Mouse (Mus musculus): ENCODE data around the gene Shc3.

Gene Shc3

DNA sequence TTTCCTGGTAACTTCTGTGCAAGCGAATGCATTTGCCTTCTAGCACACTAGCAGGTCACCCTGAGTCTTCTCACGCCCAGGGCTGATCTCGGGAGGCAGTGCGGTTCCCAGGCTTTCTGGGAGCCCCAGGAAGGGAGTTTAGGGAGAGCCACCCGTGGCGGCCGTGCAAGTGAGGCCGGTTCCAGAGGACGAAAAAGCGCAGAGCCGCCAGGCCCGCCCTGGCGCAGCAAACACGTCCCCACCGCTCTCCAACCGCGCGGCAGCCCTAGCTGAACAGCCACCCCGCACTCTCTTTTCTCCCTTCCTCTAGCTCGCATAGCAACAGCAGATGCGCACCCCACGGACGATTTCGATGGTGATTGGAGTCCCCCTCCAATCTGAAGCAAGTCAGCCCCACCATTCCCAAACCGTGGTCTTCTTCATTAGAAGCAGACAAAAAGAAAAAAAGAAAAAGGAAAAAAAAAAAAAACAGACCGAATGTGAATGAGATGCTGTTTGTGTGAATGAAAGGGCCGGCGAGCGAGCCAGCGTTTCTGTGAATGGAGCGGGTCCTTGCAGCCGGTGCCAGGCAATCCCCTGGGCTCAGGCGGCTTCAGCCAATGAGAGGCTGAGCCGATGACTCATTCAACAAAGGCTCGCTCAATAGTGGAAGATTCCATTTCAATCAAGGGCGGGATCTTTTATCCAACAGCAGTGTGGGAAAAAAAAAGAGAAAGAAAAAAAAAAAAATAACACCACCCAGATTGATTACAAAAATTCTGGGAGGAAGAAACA lies at the start of gene Shc3:
Gene Shc3 (minus strand): TSS at position 509 of the 774 bp plus-strand sequence.
- peak; percentile 75 for DNase-seq

DNA sequence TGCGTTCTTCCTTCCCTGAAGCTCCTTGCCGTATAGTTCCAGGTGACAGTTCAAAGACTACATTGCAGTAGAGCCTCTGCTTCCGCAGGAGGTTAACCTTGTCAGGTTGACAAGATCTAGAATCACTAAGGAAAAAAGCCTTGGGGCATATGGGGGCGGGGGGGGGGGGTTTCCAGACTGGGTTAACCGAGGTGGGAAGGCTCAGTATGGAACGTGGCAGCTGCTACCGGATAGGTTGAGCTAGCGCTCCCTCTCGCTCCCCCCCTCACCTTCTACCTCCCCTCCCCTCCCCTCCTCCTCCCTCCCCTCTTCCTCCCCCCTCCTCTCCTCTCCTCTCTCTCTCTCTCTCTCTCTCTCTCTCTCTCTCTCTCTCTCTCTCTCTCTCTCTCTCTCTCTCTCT lies 49.4 kb upstream of the Shc3 start:
- no peak for DNase-seq

DNA sequence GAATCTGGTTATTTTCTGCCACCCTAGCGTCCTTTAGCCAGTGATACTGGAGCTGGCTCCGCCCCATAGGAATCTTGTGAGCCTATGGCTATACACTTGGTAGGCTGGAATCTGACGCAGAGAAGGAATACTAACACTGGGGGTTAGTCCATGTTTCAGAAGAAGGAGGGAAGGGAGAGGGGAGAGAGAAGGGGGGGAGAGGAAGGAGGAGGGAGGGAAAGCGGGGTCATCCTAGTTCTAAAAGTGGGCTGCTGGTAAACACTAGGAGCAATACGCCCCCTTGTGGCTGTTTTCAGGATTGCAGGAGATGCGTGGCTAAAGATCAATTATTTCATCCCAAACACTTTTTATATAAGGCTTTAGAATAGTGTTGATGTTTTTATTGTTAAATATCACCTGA lies 48.6 kb upstream of the Shc3 start:
- peak; percentile 59 for DNase-seq

DNA sequence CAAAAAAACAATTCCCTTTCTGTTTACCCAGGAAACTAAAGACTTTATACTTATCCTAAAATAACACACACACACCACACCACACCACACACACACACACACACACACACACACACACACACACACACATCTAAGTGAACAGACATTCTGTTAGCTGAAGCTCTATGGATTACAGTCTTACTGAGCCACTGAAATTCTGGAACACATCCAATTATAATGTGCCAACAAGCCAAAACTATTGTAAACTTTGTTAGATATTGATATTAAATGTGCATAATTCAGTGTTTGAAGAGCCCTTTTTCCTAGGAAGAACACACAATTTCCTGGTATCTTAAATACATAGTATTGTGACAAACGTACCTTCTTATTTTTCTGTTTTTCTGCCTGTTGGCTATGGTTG lies 48.1 kb upstream of the Shc3 start:
- DNase-seq, result no peak

DNA sequence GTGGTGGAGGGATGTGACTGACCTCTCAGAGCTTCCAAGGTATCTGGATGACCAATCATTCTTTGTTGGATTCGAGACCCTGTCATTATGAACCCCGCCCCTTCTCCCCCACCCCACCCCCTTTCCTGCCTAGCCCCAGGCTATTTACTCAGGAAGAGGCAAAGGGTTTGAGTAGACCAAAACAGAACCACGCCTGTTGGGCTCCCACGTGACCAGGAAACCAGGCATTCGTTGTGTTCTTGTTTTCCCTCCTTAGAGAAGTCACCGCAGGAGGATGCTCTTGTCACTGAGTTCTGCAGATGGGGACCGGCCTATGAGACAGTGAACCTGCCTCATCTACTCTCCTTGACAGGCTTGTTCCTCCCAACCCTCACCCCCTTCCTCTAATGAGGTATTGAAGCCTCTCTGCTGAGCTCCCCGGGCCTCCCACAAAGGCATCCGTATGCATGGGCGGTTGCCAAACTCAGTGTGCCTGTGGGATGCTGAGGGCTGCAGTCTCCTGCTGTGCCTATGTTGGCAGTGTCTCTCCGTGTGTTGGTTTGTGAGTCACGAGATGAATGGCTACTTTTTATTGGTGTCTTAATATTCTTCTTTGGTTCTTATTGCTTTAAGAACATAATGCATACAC lies 47.3 kb upstream of the Shc3 start:
- no peak for DNase-seq

DNA sequence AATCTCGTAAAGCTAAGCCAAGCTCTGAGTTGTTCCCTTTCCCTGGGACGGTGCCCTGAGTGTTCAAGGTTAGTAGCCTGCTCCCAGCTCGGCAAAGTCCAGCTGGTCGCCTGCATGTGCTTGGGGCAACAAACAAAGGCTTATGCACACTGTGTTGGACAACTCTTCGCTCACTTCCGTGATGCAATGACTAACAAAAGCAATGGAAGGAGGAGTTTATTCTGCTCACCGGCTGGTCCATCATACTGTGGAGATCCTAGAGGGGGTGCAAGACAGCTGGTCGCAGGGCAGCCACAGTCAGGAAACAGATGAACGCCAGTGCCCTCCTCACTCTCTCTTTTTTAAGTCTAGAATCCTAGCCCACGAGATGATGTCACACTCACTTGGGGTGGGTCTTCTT lies 46.6 kb upstream of the Shc3 start:
- no peak for DNase-seq

DNA sequence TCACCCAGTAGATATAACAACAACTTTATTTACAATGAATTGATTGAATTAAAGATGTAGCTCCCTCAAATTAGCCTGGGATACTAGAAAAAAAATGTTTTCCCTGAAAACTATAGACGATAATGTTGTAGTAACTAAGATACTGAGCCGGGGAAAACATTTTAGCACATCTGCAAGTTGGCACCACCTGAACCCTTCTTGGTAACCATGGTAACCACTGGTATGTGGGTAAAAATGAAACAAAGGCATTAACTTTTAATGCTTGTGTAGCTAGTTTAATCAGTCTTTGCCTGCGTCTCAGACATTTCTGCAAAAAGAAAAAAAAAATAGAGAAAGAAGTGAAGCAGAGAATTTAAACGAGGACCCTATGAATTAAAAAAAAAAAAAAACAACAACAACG lies 42.3 kb upstream of the Shc3 start:
- no peak for DNase-seq

DNA sequence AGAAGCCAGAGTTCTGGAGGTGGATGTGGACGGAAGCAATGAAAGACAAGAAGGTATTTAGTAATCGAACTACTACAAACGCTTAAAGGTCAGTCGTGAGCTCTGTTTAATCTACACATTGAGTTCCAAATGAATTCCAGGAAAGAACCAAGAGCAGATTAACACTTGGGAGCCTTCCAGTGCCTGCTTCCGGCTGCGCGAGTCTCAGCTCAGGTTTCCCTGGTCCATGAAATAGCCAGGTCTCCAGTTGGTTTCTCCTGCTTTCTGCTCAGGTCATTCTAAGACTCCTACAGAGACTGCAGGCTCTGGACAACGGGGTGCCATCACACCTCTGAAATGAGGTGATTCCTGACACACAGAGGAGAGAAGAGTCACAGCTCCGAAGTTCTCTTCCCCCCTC lies 41.8 kb upstream of the Shc3 start:
- no peak for DNase-seq

DNA sequence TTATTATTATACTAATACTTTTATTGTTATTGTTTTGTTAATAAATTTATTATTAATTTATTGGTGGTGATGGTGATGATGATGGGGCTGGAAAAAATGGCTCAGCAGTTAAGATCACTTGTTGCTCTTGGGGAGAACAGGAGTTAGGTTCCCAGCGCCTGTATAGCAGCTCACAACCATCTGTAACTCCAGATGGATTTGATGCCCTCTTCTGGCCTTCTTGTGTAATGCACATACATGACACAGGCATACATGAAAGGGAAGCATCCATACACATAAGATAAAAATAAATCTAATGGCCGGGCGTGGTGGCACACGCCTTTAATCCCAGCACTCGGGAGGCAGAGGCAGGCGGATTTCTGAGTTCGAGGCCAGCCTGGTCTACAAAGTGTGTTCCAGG lies 40.0 kb upstream of the Shc3 start:
- no peak for DNase-seq

DNA sequence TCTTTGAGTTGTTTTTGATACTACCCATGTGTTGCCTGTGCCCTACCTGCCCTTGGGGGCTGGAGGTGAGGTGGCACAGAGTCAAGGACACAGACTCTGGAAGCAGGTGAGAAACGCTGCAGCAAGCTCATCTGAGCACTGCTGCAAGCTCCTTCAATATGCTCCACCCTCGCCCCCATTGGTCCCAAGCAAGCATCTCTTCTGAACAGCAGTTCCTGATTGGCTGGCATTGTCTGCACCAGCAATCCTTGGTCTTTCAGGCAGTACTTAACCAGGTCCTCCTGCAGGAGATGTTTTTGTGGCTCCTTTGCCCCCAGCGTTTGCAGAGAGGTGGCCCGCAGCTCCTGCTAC lies 34.6 kb upstream of the Shc3 start:
- DNase-seq, result no peak

DNA sequence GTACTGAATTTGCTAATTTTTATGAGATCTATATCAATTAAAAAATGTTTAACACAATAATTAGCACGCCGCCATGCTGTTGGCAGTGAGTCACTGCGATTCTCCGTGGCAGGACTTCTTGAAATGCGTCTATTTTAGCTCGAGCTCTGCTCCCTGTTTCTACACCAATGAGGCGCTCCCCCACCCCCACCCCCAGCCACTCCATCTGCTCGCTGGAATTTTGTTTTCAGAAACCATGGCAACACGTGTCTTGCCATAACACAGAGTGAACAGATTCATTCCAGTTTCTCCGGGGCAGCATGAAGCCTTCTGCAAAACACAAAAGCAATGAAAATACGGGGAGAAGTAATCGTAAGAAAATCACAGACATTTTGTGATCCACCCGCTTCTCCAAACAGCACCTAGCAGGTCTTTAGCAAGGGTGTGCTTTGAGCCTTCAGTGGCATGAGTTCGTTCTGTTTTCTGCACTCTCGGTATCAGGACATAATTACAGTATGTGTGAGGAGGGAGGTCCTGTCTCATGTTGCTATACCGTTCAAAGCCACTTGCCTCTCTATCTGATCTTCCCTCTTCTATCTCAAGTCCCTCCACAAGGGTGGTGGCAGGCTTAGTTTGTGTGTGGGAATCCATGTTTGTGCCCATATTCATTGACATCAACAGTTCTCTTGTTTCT lies 34.1 kb upstream of the Shc3 start:
- peak; percentile 19 for DNase-seq

DNA sequence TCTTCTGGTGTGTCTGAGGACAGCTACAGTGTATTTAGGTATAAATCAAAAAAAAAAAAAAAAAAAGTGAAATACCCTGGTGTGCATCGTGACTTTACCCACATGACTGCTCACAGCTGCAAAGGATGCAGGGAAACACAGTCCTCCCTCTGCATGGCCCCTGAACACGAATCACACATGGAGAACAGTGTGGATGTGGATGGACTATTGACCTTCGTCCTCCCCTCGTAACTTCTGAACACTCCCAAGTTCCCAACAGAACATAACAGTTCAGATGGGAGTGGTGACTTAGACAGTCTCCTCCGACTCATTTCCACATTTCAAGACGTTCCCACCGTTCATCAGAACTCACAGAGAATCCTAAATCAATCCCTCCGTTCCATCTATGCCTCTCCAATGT lies 33.5 kb upstream of the Shc3 start:
- no peak for DNase-seq

DNA sequence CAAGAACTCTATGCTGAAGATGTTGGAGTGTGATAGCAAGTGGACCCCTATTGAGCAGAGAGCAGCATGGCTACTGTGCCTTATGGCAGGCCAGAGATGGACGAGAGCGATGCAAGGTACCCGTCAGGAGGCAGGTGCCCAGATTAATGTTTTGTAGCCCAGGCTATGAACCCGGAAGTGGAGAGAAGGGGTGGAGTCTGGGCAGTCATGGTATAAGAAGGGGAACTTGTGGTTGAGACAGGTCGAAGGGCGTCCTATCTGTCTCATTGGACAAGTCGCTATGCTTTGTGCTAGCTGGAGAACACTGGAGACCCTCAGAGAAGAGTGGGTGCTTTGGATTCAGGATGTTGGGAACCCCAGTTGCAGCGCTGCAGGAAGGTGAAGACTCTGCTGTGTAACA lies 30.9 kb upstream of the Shc3 start:
- no peak for DNase-seq

DNA sequence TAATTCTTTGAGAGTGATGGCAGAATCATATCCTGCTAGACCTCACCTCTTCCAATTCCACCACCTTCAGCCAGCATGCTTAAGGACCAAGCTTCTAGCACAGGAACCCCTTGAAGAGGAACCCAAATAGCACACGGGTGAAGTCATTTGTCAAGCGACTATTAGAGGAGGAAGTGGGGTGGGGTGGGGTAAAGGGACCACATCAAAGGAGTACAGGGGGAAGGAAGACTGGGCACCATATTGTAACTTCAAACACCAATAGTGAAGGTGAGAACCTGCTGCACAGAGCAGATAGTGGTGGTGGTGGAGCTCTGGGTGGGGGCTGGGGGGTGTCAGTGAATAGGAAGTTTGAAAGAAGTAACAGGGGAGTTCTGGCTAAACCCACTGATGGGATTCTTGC lies 28.8 kb upstream of the Shc3 start:
- no peak for DNase-seq

DNA sequence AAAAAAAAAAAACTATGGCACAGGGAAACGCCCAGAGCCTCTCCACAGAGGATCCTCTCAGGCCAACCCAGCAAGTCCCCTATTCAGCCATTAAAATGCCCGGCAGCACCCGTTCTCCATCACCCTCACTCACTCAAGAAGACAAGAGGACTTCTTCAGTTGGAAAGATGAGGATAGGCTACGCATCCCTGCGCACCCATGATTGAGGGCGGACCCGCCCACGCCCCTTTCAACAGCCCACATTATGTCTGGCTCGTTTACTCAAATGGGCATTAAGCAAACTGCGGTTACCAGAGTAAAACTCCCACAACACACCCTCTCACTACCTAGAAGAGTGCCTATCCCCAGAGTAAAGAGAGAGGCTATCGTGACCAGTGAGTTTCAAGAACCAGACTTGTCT lies 26.2 kb upstream of the Shc3 start:
- DNase-seq, result no peak

DNA sequence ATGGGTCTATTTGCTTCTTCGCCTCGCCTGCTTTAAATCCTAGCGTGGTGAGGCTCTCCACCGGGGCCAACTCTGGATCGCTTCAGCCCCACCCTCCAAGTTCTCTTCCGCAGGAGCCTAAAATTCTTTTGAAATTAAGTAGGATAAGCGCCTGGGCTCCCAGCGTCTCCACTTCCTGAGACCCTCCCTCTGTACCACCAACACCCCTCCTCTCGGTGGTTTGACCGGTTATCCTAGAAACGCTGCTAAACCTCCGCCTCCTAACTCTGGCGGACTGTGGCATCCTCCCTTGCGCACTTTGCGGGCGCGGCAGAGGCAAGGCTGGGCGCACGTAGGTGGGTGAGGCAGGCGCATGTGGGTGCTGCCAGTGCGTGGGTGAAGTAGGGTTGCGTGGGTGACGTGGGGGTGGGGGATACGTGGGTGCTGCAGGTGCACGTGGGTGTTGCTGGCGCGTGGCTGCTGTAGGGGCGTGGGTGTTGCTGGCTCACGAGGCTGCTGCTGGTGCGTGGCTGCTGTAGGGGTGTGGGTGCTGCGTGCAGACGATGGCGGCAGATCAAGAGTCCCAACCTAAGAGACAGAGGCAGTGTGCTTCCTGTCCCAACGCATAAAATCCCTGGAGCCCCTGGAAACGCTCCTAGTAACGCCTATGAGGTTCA lies 25.6 kb upstream of the Shc3 start:
- DNase-seq, result no peak

DNA sequence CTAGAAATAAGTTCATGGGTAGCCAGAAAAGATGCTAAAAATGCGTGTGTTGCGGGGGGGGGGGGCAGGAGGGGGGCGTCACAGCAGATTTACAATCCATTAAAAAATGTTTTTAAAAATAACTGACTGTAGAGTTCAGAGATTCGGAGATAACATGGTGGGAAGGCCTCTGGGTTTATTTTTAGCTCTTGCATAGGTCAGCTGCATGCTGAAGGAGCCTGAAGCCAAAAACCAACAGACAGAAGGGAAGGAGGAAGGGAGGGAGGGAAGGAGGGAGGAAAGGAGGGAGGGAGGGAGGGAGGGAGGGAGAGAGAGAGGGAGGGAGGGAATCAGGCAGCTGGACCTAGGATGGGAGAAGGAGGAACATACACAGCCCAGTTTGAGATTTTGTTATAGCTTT lies 18.8 kb upstream of the Shc3 start:
- DNase-seq, result no peak

DNA sequence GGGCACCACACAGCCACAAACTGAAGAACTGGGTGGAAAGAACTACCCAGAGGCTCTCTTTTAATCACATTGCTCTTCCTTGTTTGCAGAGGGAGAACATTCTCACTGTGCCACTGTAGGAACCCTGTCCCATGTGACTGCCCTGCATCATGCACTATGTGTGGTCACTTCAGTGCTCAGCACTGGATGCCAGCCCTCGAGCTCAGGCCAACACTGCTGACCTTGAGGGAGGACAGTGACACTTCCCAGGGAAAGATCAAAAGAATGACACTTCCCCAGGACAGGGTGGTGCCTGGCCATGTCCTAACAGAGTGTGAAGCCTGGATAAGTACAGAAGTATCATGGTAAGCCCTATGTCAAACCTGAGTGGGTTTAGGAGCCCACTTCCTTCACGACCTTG lies 13.0 kb upstream of the Shc3 start:
- no peak for DNase-seq

DNA sequence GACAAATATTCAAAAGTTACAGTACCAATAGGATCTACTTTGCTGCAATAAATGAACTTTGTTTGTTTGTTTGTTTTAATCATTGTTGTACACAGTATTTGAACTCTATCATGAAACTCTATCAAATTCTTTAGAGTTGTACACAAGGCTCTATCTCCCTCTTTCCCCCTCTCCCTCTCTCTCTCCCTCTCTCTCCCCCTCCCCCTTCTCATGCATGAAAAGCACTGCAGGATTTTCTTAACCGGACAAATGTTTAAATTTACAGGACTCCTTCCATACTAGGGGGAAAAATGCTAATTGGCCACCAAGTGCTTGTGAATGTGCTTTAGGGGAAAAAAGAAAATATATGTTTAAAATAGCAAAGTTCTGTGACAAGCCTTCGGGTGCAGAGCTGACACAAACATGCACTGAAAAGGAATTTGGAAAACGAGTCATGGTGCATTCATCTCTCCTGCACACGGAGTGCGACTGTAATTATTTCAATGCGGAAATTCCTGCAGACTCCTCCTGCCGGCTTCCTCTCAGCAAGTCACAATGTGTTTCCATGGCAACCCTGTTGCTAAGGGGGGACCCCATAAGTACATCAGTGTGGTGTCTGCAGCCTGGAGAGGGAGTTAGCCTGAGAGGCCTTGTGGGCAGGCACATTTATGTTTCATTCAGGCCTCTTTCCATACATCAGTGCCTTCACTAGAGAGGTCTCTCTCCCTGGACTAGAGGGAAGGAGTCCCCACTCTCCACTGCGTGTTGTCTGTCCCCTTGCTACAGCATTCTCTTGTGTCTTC lies 11.2 kb upstream of the Shc3 start:
- DNase-seq, result no peak

DNA sequence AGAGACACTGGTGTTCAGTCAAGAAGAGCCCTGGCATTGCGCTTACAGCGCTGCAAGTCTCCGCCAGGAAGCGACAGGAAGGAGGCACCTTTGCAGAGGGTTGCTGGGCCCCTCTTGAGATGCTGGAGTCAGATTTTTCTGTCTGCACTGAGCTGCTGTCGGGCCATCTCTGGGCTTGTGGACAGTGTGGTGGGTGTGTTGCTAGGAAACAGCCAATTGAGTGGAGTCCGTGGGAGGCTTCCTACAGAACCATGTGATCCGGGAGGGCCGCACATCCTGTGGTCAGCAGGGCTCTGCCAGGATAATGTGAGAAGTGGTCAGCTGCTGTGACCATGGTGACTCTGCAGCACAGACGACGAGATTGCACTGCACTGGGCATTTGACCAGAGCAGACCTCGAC lies 4.6 kb upstream of the Shc3 start:
- DNase-seq, result peak; percentile 36

DNA sequence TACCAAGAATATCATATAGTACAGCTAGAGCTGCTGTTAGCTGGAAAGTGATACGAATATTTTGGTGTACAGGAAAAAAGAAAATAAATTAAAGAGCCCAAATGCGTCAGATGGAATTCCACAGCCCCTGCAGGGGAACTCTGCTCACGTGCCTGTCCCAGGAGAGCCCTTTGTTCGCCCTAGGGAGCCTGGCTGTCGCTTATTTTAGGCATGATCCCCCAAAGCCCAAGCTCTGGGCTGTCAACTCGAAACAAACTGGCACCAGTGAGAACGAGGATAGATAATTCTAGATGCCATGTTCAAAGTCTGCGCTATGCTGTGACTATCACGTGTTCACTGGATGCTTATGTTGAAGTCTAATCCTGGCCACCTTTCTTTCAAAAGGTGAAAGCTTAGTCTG lies 892 bp upstream of the Shc3 start:
- no peak for DNase-seq

DNA sequence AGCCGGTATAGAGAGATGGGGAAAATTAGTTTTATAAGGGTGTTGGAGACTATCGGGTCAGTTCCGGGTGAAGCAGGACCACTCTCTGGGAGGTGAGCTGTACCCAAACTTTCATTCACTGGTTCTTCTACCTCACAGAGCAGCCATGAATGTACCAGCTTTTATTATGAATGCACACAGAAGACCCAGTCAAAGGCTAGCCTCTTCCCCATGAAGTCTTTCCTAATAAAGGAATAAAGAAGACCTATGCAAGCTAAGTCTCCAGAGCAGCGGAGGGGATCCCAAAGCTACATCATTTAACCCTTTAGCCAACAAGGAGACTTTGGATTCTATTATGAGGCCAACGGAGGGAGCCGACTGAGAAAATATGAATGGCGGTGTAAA lies 458 bp upstream of the Shc3 start:
- no peak for DNase-seq

DNA sequence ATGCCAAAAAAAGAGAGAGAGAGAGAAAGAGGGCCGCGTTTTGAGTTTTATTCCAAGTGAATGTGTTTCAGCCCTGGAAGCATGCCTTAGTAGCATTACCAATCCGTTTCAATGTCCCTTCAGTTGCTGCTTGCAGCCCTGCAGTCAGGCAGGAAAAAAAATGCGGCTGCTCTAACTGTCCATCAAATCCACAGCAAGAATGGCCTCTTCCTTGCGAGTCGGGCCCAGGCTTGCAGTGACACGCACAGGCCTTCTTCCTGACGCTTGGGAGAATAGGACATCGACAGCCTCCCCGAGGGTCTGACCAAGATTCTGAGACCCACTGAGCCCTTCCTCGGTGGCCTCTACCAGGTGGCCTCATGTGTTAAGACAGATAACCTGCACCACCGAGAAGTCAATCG lies 718 bp downstream of the Shc3 start:
- DNase-seq, result no peak
